Mouse (Mus musculus) CD4-positive, CD25-positive, alpha-beta regulatory T cell, adult 4 months (primary cell): ENCODE data around the gene Lrp4. TPM values are rescaled to one million over a fixed set of nuclear protein-coding genes. Genes with fewer than 3 reads are reported as not detected.
A peak's percentile ranks its signal among the peaks of the same experiment; 100 is the strongest.

Experiments used
- ATAC-seq: one replicate; pipeline ENCODE4 v1.8.0; 2017
- polyA plus RNA-seq, 2 experiments: library from polyadenylated mRNA; unstranded; fragments of 100-300 nt; shearing (Covaris generic); gene quantifications; one replicate each; pipeline ENCODE4 v1.2.1; 2017

The Lrp4 gene
- polyA plus RNA-seq, 2 experiments from 2014 or later: 0.10 to 0.19 TPM

DNA sequence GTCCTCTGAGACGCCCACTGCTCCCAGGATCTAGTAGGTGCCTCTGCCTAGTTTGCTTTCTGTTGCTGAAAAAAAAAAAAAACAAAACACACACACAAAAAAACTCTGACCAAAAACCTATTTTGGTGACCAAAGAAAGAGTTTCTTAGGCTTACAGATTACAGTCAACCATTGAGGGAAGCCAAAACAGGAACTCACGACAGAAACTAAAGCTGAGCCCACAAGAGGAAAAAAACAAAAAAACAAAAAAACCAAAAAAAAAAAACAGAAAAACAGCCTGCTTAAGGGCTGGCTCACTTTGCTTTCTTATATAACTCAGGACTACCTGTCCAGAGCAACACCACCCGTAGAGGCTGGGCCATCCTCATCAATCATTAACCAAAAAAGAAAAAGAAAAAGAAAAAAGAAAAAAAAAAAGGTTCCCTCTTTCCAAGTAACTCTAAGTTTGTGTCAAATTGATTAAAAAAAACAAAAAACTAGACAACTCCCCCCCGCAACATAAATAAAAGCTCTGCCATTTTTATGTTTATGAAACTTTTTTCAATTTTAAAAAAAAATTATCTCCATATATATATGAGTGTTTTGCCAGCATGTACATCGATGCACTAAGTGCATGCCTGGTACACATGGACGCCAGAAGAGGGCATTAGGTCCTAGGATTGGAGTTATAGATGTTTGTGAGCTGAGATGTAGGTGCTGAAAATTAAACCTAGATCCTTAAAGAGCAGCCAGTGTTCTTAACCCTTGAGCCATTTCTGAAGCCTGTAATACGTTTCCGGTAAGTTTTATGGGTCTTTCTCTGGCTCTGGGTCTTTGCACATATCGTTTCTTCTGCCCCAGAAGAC lies 3.9 kb upstream of the Lrp4 start:
- no peak for ATAC-seq

DNA sequence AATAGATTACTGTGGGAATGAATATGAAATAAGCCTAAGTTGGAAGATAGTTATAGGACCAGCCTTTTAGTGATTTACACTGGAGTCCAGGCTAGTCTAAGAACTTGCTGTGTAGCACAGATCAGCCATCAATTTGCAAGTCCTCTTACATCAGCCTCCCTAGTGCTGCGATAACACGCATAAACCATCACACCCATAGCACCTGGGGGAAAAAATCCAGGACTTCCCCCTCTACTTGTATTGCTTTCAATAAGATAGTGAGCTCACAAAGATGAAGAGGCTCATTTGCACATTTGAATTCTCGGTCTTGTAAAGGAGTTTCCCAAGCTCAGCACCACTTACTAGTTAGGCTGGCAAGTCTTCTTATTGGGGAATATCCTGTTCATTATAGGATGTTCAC lies 2.9 kb upstream of the Lrp4 start:
- no peak for ATAC-seq

DNA sequence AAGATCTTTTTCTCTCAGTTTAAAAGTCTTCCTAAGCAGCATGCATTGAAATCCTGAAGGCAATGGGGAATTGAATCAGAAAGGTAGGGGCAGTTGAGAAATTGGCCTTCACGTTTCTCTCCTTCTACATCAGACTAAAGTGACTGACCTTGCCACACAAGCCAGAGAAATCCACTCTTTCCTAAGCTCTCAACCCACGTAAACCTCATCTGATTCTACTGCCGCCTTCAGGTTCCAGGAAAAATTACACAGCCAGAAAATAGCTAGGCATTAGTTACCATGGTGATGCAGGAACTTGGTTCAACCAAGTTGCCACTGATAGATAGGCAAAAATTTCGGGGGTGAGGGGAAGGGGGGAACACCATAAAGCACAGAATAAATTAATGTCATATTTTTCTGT lies 1.5 kb upstream of the Lrp4 start:
- peak; percentile 43 for ATAC-seq

DNA sequence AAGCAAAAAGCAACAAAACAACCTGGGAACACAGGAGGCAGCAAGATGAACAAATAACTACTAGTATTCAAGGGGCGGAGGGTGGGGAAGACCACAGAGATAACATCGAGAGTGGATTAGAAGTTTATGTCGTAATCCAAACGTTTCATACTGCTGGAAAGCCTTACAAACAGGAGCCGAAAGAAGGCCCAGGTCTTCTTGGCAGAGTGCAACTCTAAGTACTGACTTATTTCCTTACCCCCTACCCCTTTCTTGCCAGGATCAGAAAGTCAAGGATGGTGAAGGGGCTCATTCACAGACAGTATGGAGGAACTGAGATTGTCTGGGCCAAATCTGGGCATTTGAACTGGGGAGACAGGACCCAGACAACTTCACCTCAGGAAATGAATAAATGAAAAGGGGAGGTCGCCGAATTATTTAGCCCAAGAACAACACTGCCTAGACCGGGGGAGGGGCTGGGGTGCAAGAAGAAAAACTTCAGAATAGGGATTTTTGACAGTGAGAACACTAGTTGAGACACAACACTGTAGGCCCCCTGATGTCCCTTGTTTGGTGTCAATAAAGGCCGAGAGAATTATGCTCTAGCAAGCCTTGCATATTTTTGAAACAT lies 715 bp upstream of the Lrp4 start:
- ATAC-seq: no peak

DNA sequence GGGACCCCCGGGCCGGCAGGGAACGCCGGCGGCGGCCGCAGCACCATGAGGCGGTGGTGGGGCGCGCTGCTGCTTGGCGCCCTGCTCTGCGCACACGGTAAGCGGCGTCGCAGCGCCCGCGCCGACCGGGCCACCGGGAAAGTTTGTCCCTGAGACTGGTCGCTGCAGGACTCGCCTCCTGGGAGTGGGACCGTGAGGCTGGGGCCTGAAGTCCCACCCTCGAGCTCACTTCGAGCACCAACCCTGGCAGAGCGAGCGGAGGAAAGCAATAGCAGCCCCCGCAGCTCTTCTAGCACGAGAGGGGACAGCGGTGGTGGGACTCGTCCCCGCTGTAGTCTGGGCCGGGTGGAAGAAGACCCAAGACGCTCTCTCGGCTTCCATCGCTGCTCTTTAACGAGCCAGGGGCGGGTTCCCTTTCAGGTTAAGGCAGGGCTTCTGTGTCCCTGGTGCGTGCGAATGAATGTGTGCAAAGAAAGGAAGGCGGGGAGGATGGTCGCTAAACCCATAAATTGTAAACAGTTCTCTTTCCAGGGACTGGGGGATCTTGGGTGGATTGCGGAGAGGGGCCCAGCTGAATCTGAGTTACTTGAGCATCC lies 443 bp downstream of the Lrp4 start:
- no peak for ATAC-seq

DNA sequence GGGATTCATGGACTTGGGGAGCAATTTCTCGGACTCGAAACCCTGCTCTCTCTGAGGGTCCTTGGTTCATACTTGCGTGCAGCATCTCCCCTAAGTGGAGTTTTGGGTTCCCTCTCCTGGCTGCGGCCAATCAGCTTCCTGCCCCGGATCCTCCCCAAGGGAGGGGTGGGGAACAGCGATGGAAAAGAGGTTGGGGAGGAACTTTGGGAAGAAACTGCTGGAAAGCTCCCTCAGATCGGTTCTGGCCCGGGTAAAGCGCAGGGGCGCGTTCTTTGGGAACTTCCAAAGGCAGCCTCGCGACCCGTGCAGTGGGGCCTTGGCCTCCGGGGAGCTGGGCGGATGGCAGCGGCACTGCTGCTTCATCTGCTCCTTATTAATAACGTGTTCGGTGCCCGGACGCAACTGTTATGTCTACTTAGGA lies 951 bp downstream of the Lrp4 start:
- ATAC-seq: no peak

DNA sequence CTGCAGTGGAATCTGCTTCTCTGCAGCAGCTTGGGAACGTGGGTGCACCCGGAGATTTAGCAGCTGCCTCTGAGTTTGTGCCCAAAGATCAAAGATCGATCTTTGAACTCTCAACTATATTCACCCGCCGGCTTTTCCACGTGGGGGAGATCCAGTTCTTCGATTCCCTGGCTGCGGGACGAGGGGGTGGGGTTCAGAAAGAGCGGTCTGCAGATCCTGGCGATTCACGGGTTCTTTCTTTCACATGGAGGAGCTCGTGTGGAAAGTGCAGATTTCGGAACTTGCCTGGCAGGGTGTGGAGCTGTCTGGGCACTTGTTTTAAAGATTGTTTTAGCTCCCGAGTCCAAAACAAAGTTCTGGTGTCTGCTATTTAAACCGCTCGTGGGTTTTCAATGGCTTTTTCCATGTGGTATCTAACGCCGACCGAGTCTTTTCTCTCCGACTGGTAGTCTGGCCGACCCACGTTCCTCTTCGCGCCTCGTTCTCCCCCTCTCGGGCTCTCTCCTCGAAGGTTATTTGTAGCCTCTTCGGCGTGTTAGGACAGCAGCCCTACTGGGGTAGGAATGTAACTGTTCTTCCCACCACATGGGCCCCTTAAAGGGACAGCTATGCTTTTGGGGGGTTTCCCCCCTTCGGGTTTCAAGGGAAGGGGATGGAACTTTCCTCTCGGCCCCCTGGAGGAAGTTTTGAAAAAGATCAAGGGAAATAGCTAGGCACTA lies 1.5 kb downstream of the Lrp4 start:
- no peak for ATAC-seq

DNA sequence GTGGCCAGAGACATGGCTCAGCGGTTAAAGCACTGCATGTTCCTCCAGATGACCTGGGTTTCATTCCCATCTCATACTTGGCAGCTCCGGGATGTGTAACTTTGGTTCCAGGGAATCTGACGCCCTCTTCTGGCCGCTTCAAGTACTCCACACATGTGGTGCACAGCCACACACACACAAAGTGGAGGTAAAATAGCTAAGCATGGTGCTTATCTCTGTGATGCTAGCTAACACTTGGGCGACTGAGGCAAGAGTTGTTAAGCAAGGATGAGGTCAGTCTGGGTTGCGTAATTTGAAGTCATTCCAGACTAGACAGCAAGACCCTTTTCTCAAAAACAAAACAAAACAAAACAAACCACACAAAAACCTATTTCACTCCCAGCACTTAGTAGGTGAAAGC lies 2.8 kb downstream of the Lrp4 start:
- no peak for ATAC-seq

DNA sequence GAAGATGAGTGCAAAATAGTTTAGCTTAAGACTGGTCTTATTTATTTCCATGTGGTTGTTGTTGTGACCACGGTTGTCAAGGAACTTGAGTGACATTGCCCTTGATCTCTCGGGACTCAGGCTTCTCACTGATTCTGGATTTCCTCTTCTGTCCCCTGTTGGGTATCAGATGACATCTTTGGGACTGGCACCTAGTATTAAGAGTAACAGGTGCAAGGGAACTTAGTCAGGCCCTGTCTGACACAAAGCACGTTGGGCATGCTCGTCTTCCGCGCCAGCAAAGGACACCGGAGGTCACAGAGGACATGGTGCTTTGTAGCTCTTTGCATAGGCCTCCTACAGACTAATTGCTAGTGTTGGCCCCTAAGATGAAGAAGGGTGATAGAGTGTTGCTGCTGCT lies 3.5 kb downstream of the Lrp4 start:
- ATAC-seq: no peak

DNA sequence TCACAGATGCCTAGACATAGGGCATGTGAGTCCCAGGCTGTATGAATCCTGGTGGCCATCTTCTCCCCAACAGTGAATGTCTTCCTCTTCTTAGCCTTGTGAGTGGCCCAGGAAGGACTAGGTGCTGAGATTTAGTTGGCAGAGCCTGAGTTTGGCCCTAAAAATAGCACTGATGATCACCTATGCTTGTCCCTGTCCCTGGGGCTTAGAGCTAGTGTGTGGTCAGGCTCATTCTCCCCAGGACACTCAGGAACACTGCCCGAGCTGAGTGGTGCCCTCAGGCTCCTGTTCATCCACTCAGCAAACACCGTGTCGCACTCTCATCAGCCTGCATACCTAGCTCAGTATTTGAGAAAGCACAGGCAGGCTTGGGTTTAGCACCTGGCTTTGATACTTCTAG lies 4.0 kb downstream of the Lrp4 start:
- no peak for ATAC-seq

DNA sequence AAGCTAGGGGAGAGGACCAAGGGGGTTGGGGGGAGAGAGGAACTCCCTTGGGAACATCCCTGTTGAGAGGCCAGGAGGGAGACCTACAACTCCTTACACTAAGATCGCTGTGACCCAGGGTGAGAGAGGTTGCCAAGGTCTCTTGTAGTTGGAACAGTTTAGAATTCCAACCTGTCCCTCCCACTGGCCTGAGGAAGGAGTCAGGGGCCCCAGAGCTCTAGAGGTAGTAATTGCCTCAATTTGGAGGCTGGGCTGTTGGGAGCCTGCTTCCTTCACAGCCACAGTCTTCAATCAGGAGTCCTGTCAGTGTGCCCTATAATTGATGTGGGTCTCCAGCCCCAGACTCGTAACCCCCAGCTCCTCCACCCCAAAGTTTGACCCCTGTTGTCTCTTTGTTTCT lies 4.9 kb downstream of the Lrp4 start:
- no peak for ATAC-seq

DNA sequence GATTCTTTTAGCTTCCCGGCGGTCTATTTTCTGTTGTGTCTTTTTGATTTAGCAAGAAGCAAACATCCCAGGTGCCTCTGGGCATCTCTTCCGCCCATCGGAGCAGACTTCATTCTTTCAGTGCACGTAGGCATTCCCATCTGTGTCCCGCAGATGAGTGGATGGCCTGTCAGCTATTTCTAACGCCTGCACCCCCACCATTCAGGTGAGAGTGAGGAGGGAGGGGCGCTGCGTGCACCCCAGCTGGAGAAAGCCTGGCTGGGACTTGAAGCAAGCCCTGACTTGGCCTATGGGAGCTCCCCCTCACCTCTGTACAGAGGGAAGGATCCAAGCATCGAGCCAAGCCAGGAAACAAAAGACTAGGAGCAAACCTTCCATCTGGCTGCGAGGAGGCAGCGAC lies 5.4 kb downstream of the Lrp4 start:
- ATAC-seq: no peak

DNA sequence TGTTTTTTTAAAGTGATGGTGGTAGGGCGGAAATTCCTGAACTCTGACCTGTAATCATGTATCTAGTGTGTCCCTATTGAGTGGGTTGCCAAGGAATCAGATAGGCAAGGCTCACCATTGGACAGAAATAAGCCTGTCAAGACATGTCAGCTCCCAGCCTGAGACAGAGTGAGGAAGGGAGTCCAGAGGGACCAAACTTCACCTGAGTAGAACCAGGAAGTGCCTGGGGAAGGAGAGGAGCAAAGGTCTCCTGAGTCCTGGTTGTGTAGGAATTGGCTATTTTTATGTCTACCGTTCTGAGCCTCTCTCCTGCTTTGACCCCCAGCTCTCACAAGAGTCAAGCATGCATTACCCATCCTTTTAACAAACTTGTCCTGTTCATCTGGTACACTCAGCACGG lies 8.6 kb downstream of the Lrp4 start:
- ATAC-seq: no peak

DNA sequence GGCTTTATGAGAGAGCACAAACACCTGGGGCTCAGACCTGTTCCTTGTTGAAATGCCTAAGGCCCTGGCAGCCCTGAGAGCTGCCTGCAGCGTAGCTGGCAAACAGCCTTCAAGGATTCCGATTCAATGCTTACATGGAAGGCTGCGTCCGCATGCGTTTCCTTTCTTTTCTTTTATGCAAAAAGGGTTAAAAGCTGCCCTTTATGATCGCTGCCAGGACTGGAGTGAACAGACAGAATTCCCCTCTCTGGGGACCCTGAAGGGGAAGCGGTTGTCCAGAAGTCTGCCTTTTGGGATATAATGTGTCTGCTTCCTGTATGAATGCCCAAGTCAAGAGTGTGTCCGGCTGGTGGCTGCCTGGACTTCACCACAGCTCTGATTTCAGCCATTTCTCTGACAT lies 10.3 kb downstream of the Lrp4 start:
- no peak for ATAC-seq

DNA sequence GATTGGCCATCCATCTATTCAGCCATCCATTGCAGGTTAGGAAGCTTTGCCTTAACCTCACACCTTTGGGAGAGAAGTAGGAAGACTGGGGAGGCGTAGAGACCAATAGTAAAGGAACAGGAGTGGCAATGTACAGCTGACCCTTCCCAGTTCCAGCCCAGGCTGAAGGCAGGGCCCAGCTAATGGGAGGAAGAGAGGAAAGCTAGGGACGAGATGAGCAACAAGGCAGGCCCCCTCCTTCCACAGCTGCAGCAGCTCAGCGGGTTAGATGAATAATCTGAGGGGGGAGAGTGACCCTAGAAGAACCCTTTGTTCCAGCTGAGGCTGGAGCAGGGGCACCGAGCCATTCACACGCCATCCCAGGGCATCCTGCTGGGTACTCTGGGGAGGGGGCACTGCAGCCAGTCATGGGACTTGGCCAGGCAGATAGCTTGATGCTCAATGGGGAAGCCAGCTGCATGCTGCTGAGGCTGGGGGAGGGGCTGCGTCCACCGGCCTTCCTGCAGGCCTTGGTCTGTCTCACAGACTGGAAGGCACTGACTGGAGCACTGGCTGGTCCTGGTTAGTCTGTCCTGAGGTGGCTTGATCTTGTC lies 12.8 kb downstream of the Lrp4 start:
- ATAC-seq: no peak

DNA sequence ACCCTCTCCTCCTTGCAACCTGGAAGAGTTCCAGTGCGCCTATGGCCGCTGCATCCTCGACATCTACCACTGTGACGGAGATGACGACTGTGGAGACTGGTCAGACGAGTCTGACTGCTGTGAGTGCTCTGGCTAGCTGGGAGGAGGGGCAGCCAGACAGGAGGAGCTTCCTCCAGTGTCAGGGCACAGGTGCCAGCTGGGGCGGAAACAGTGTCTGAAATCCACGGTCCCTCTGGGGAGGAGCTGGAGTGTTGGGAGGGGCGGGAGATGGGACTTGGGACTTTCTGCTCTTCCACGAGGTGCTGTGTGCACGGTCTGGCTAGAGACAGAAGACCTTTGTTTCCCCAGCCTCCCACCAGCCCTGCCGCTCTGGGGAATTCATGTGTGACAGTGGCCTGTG lies 17.0 kb downstream of the Lrp4 start:
- ATAC-seq: no peak

DNA sequence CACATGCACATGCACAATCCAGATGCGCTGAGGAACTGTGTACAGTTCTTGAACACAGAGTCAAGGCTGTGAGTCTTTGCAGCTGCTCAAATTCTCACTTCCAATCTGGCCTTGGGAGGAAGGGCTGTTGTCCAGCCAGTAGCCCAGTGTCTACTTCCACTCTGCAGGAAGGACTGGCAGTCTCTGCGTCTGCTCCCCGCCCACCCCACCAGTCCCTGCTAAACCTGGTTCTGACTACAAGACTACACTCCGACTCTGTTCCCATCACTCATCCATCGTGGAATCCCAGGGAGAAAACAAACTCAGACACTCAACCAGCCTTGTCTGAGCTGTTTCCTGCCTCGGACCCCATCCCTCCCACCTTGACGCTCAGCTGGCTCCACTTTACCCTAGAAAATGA lies 18.5 kb downstream of the Lrp4 start:
- ATAC-seq: no peak

DNA sequence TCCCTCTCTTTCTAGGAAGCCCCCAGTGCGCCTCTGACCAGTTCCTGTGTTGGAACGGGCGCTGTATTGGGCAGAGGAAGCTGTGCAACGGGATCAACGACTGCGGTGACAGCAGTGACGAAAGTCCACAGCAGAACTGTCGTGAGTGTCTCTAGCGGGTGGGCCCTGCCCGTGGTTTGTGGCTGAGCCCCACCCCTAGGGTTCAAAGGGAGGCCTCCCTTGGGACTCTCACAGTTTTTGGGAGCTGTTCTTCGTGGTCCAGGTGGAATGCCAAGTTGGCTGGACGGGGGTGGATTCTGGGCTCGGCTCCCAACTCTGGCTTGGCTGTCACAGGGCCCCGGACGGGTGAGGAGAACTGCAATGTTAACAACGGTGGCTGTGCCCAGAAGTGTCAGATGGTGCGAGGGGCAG lies 18.9 kb downstream of the Lrp4 start:
- no peak for ATAC-seq

DNA sequence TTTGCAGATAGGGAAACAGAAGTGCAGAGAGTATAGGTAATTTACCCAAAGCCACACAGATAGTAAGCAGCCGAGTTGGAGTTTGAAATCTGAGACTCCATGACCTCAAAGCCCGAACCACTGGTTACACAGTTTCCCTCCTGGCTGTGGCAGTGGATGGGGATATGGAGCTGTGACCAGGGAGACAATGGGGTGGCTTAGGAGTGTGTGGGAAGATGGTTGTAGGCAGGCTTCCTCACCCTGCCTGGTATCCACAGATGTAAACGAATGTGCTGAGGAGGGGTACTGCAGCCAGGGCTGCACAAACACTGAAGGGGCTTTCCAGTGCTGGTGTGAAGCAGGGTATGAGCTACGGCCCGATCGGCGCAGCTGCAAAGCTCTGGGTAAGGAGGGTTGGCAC lies 19.5 kb downstream of the Lrp4 start:
- no peak for ATAC-seq

DNA sequence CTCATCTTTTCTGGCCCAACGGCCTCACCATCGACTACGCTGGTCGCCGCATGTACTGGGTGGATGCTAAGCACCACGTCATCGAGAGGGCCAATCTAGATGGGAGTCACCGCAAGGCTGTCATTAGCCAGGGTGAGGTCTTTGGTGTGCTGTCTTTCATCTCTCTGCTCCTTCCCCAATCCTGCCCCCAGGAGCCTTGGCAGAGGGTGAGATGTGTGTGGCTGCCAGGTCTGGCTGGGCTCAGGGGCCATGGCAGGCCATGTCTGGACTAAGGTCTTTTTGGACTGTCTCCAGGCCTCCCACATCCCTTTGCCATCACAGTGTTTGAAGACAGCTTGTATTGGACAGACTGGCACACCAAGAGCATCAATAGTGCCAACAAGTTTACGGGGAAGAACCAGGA lies 23.1 kb downstream of the Lrp4 start:
- no peak for ATAC-seq

DNA sequence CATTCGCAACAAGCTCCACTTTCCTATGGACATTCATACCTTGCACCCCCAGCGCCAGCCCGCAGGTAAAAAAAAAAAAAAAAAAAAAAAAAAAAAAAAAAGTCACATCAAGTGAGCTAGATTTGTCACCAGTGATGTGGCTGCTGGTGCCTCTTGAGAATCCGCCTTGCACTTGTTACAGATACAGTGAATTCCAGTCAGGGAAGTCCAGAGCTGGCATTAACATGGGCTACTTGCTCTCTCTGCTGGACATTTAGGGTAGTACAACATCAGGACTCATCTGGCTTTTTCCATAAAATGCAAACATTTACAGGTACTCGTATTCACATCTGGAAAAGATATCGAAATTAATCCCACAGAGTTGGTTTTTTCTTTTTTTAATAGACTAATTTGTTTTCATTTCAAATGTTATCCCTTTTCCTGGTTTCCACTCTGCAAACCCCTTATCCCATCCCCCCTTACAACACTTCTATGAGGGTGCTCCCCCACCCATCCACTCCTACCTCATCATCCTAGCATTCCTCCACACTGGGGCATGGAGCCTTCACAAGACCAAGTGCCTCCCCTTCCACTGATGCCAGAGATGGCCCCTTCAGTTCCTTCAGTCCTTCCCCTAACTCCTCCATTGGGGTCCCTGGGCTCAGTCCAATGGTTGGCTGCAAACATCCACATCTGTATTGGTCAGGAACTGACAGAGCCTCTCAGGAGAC lies 23.6 kb downstream of the Lrp4 start:
- ATAC-seq: no peak

DNA sequence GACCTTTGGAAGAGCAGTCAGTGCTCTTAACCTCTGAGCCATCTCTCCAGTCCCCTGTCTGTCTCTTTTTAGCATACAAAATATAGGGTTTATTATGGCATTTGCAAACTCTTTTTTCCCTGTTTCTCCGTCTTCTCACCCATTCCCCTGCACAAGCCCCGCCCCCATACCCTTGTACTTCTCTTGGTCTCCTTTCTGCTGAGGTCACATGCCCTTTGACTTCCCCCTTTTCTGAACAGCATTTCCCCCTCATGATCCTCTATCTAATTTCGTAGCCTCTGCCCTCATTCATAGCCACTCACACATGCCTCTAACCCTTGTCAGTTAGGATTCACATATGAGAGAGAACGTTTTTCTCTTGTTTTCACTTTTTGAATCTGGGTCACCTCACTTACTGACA lies 27.4 kb downstream of the Lrp4 start:
- no peak for ATAC-seq
